Mouse (Mus musculus): ENCODE measurements around the gene Trim59. TPM values are rescaled to one million over a fixed set of nuclear protein-coding genes. Genes with fewer than 3 reads are reported as not detected.

Trim59 gene
- total RNA-seq, 1 experiment from 2014 or later: 29.9 TPM

DNA sequence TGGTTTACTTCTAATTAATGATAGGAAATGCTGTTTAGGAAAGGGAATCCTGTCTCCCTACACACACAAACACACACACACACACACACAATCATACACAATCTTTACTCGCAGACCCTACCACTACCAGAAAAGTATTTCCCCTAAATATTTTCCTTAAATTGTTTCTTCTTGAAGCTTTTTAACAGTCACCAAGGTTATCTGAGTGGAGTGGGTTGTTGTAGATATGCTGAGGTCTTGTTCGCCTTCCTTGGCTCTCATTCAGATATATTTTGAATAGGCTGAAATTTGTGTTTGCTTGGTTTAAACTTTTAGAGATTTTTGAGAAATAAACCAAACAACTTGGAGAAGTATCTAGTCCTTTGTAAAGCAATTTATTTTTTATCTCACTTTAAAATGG lies 35.7 kb downstream of the Trim59 start:
- ATAC-seq (ENCODE audit: extremely low read depth, insufficient number of reproducible peaks, low FRiP score, poor library complexity, severe bottlenecking): no peak

DNA sequence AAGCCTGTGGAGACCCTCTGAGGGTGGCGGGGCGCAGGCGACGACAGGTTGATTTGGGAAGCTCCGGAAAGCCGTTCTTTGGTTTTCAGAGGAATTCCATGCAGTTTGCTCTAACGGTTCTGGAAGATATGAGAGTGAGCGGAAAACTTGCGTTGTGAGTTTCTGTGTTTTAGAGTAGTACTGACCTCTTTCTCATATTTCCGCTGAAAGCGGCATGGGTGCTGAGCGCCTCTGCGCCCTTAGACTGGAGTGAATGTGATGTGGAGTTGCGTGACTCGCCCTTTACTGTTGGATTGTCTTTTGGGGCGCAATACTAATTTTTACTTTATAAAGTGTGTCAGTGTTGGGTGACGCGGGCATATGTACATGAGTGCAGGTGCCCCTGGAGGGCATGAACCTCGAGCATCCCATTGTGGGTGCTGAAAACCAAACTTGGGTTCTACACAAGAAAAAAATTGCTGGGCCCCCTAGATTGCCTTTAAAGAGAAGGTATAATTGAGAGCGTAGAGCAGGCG lies 38.3 kb downstream of the Trim59 start:
- ATAC-seq (ENCODE audit: extremely low read depth, insufficient number of reproducible peaks, low FRiP score, poor library complexity, severe bottlenecking): no peak

GRCm38 (mm10) chr3:69005338-69006245 lies 39.0 kb downstream of the Trim59 start:
- peak; percentile 55 for ATAC-seq (ENCODE audit: extremely low read depth, insufficient number of reproducible peaks, low FRiP score, poor library complexity, severe bottlenecking)

- ATAC-seq (ENCODE audit: extremely low read depth, insufficient number of reproducible peaks, low FRiP score, poor library complexity, severe bottlenecking): peak; percentile 93
Observed at GRCm38 (mm10) chr3:69004437-69005337, 39.9 kb downstream of the Trim59 start, which contains the start of the genes Ift80 and Smc4. Gene Ift80, minus strand, starts transcription at chr3:69004570. Gene Smc4, plus strand, starts transcription at chr3:69004738.

DNA sequence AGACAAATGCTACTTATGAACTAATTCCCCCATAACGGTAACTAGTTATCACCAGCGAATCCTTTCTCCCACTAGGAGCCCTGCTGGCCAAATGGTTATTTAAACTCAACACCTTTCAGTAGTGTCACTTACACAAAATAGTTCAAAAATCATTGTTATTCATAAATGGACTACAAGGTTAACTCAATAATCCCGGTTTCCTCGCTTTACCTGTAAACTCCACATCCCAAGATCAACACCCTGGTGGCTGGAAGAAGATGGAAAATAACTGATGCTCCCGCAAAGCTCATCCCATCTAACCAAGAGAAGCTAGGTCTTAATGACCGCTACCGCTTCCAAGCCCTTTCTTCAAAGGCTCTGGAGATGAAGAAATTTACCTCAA lies 40.5 kb downstream of the Trim59 start:
- no peak for ATAC-seq (ENCODE audit: extremely low read depth, insufficient number of reproducible peaks, low FRiP score, poor library complexity, severe bottlenecking)

DNA sequence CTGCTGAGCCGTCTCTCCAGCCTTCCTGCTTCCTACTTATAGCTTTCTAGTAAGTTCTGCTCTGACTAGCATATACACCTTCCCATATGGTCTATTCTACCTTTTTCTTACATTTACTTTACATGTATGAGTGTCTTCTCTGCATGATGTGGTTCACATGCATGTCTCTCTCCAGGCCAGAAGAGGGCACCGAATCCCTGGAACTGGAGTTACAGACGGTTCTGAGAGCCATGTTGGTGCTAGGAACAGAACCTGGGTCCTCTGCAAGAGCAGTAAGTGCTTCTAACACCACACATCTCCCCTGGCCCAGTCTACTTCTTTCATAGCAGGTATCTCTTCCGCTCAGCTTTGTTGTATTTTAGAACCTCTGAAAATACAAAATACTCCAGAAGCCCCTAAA lies 41.8 kb downstream of the Trim59 start:
- no peak for ATAC-seq (ENCODE audit: extremely low read depth, insufficient number of reproducible peaks, low FRiP score, poor library complexity, severe bottlenecking)

DNA sequence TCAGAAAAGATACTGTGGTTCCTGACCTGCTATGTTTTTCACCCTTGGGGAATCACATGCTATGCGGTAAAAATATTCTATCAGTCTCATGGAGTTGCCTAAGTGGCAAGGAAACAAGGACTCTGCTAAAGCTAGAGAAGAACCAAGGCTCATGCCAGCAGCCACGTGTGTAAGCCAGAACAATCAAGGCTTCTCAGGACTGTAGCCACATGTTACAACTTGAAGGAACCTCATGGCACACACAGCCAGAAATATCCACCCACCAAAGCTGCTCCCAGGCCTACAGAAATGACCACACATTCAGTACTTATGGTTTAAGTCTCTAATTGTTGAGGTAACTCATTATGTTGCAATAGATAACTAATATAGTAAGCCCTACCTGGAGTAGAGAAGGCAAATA lies 58.0 kb downstream of the Trim59 start:
- no peak for ATAC-seq (ENCODE audit: extremely low read depth, insufficient number of reproducible peaks, low FRiP score, poor library complexity, severe bottlenecking)

Other genes starting within 250 kb of the Trim59 start
- 0.25 and 0.47 TPM in 2 replicates for gene 1110032F04Rik, start 175.2 kb downstream of the Trim59 start, total RNA-seq (2017)
- gene Ift80, start 40.2 kb downstream of the Trim59 start, total RNA-seq (2017): 29.7 and 30.4 TPM in 2 replicates
- gene Smc4, start 40.0 kb downstream of the Trim59 start, total RNA-seq (2017): 355 and 369 TPM in 2 replicates
- 127 and 158 TPM in 2 replicates for gene Kpna4, start 82.4 kb upstream of the Trim59 start, total RNA-seq (2017)
- not detected in 2 replicates for gene Arl14, start 177.7 kb upstream of the Trim59 start, total RNA-seq (2017)